Mouse (Mus musculus): ENCODE data around the gene Nr5a2.

Gene Nr5a2

GRCm38 (mm10) chr1:136920089-136920488 is 40.2 kb downstream of the Nr5a2 start:
- in situ Hi-C loops (cut with MboI; ENCODE audit: low pct_unique_long_range_greater_than_20kb in 1 of 2, low sequenced_read_pairs in 2 of 2, unreplicated experiment in 1 of 2), result no loop called here

GRCm38 (mm10) chr1:136918791-136919190 is 41.5 kb downstream of the Nr5a2 start:
- in situ Hi-C loops (cut with MboI; ENCODE audit: low pct_unique_long_range_greater_than_20kb in 1 of 2, low sequenced_read_pairs in 2 of 2, unreplicated experiment in 1 of 2), result no loop called here

DNA sequence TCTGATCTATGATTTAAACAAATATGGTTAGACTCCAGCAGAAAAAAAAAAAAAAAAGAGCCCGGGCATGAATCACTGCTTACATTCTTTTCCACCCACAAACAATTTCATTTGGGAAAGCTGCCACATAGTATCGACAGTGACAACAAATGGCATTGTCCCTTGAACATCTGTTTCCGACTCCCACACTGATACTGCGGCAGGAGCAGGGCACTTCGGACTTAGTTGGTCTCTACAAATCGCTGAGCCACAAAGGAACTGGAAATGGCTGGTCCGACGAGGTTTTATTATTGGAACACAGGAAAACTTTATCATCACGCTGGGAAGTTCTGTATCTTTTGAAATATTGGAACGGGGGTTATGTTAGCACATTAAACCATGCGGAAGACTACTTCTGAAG is 44.8 kb downstream of the Nr5a2 start:
- in situ Hi-C loops (cut with MboI; ENCODE audit: low pct_unique_long_range_greater_than_20kb in 1 of 2, low sequenced_read_pairs in 2 of 2, unreplicated experiment in 1 of 2), result no loop called here

GRCm38 (mm10) chr1:136911996-136912395 is 48.3 kb downstream of the Nr5a2 start:
- in situ Hi-C loops (cut with MboI; ENCODE audit: low pct_unique_long_range_greater_than_20kb in 1 of 2, low sequenced_read_pairs in 2 of 2, unreplicated experiment in 1 of 2), result no loop called here

GRCm38 (mm10) chr1:136911594-136911860 is 48.7 kb downstream of the Nr5a2 start:
- in situ Hi-C loops (cut with MboI; ENCODE audit: low pct_unique_long_range_greater_than_20kb in 1 of 2, low sequenced_read_pairs in 2 of 2, unreplicated experiment in 1 of 2), result no loop called here

GRCm38 (mm10) chr1:136910741-136911593 is 49.3 kb downstream of the Nr5a2 start:
- in situ Hi-C loops (cut with MboI; ENCODE audit: low pct_unique_long_range_greater_than_20kb in 1 of 2, low sequenced_read_pairs in 2 of 2, unreplicated experiment in 1 of 2), result no loop called here

DNA sequence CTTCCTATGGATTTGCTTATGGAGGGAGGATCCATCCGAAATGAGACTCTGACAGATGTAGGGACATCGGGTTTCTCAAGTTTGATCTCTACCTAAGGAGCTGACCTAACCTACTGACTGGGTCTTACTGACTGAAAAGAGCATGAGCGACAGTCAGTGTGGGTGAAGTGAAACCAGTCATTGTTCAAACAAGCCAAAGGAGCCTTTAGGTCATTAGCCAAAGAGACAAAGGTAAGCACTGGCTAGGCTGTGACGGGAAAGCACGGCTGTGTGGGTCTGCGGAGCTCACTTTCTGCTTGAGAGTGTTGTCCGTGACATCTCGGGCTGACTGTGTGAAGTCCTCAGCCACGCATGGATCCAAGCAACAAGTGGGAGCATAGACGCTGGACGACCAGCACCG is 50.1 kb downstream of the Nr5a2 start:
- in situ Hi-C loops (cut with MboI; ENCODE audit: low pct_unique_long_range_greater_than_20kb in 1 of 2, low sequenced_read_pairs in 2 of 2, unreplicated experiment in 1 of 2), result no loop called here

DNA sequence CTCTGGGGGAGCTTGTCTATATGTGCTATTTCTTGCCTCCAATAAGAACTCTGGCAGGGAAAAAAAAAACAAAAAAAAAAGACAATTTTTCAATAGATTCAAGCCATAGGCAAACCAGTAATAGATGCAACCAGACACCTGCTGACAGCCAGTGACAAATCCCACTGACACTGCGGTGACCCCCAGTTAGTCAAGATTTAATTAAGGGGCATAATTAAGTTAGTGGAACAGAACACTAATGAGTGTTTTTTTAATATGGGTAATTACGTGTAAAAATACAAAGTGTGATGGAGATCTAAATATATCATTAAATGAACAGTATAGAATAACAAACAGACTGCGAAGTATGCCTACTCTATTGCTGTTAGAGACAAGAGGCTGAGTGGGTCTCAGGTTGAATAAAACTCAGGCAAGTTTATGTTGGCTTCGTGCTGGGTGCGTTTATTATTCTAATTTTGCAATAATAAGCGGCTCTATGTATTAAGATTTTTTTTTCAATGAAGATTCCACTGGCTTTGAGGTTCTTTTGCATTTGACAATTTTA is 50.7 kb downstream of the Nr5a2 start:
- in situ Hi-C loops (cut with MboI; ENCODE audit: low pct_unique_long_range_greater_than_20kb in 1 of 2, low sequenced_read_pairs in 2 of 2, unreplicated experiment in 1 of 2), result no loop called here

- in situ Hi-C loops (cut with MboI; ENCODE audit: low pct_unique_long_range_greater_than_20kb in 1 of 2, low sequenced_read_pairs in 2 of 2, unreplicated experiment in 1 of 2), result no loop called here
These were observed 62.1 kb downstream of the Nr5a2 start for GRCm38 (mm10) chr1:136898130-136898529.

DNA sequence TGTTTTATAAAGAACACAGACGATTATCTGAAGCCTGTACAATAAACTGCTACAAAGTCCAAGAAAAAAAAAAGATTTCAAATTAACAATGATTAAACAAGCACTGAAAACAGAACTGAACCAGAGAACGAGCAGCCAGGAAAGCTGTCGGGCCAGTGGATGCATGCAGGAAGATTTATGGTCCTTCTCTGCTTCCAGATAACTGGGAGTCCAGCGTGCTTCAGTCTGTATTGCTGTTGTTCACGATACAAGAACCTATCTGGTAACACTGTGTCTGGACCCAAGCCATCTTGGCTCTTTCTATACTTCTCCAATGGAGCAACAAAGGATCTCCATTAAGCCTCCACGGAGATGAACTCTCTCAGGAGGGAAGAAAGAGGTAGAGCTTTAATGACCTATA is 63.9 kb downstream of the Nr5a2 start:
- in situ Hi-C loops (cut with MboI; ENCODE audit: low pct_unique_long_range_greater_than_20kb in 1 of 2, low sequenced_read_pairs in 2 of 2, unreplicated experiment in 1 of 2), result no loop called here

DNA sequence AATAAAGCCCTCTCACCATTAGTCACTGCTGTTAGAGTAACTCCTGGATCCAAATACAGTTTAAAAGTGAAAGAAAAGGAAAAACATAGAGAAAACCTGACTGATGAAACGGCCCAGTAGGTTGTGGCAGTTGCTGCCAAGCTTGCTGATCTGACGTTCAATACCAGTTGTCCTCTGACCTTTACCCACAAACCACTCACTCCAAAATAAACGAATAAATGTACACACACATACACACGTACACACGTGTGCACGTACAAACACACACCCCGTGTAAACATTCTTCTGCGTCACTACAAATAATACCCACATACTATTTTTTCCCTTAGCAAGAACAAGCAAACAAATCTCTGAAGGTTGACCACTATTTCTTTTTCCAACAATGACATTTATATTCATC is 64.4 kb downstream of the Nr5a2 start:
- in situ Hi-C loops (cut with MboI; ENCODE audit: low pct_unique_long_range_greater_than_20kb in 1 of 2, low sequenced_read_pairs in 2 of 2, unreplicated experiment in 1 of 2), result no loop called here

- in situ Hi-C loops (cut with MboI; ENCODE audit: low pct_unique_long_range_greater_than_20kb in 1 of 2, low sequenced_read_pairs in 2 of 2, unreplicated experiment in 1 of 2), result no loop called here
These were observed 65.5 kb downstream of the Nr5a2 start for GRCm38 (mm10) chr1:136894753-136895152.

GRCm38 (mm10) chr1:136893162-136893561 is 67.1 kb downstream of the Nr5a2 start:
- in situ Hi-C loops (cut with MboI; ENCODE audit: low pct_unique_long_range_greater_than_20kb in 1 of 2, low sequenced_read_pairs in 2 of 2, unreplicated experiment in 1 of 2), result no loop called here

- in situ Hi-C loops (cut with MboI; ENCODE audit: low pct_unique_long_range_greater_than_20kb in 1 of 2, low sequenced_read_pairs in 2 of 2, unreplicated experiment in 1 of 2), result no loop called here
These were observed 69.8 kb downstream of the Nr5a2 start for GRCm38 (mm10) chr1:136890439-136890838.

GRCm38 (mm10) chr1:136888704-136889103 is 71.5 kb downstream of the Nr5a2 start:
- in situ Hi-C loops (cut with MboI; ENCODE audit: low pct_unique_long_range_greater_than_20kb in 1 of 2, low sequenced_read_pairs in 2 of 2, unreplicated experiment in 1 of 2), result no loop called here

GRCm38 (mm10) chr1:136886678-136887077 is 73.6 kb downstream of the Nr5a2 start:
- in situ Hi-C loops (cut with MboI; ENCODE audit: low pct_unique_long_range_greater_than_20kb in 1 of 2, low sequenced_read_pairs in 2 of 2, unreplicated experiment in 1 of 2), result no loop called here

DNA sequence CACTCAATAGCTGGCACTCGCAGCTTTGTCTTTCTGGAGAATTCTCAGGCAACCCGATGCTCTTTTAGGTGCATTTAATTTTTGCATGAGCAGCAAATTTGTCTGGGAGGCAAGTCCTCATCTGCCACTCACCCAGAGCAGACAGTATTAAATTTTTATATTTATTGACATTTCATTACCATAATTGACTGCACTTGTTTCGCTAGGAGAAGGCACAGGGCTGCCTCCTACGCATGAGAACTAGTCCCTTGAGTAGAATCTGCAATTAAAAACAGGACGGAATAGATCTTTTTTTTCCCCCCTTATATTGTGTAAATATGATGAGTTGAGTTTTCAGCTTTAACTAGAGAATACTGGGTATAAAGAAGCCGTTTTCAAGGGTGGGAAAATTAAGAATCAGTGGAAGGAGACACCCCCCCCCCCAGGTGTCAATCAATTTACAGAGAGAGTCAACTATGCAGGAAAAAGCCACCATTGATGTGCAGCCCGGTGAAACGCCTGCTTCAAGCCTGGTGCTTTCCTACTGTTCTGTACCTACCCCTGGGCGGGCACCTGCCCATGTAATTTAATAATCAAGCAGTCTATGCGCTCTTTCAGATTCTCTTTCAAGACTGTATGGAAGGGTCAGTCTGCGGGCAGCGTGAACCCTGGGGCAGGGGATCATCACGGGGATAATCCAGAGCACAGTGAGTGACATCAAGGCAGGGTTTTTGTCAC is 76.6 kb downstream of the Nr5a2 start:
- in situ Hi-C loops (cut with MboI; ENCODE audit: low pct_unique_long_range_greater_than_20kb in 1 of 2, low sequenced_read_pairs in 2 of 2, unreplicated experiment in 1 of 2), result no loop called here

- in situ Hi-C loops (cut with MboI; ENCODE audit: low pct_unique_long_range_greater_than_20kb in 1 of 2, low sequenced_read_pairs in 2 of 2, unreplicated experiment in 1 of 2), result no loop called here
These were observed 80.0 kb downstream of the Nr5a2 start for GRCm38 (mm10) chr1:136880260-136880659.

DNA sequence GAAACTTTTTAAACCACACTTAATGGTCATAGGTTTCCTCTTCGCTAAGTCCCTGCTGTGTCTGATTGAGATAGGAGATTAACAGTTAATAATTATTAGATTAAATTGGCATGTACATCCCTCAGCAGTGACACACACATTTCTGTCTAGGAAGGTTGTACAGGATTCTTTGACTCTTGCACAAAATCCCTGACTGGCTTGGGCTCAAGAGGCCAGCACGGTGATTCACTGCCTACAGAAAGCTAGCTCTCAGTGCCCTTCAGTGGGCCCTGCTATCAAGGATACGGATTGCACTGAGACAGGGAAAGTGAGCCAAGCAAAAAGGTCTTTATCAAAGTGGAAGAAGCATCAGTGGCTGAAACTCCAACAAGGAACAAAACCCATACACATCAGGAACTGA is 85.2 kb downstream of the Nr5a2 start:
- in situ Hi-C loops (cut with MboI; ENCODE audit: low pct_unique_long_range_greater_than_20kb in 1 of 2, low sequenced_read_pairs in 2 of 2, unreplicated experiment in 1 of 2), result no loop called here

DNA sequence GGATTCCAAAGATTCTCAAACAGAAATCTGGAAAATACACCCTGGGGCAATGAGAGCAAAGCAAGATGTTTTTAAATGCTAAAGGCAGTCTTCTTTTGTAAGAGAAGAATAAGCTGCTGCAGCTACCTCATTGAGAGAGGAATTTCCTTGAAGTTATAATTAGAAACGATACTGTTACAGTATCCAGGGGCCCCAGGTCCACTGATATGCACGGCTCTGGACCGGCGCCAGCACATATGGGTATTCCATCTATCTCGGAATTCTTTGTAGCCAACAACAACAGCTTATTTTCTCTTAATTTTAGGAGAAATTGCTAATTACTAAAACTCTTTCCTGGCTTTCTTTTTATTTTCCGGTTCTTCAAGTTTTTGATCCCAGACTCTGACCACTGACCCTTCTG is 91.3 kb downstream of the Nr5a2 start:
- in situ Hi-C loops (cut with MboI; ENCODE audit: low pct_unique_long_range_greater_than_20kb in 1 of 2, low sequenced_read_pairs in 2 of 2, unreplicated experiment in 1 of 2), result no loop called here
